Mouse (Mus musculus) hindbrain, embryonic 15.5 days (tissue): ENCODE results near the gene Tshz3. TPM values are rescaled to one million over a fixed set of nuclear protein-coding genes. Genes with fewer than 3 reads are reported as not detected.

ENCODE experiments used
- ATAC-seq: fragments of 200-750 bp; cut with Nextera tagmentation; 2 replicates; pipeline ENCODE4 v1.8.0; 2017; ENCODE audit warnings: low read depth, moderate number of reproducible peaks, moderate TSS enrichment; ENCODE audit not compliant: low FRiP score
- H3K27ac ChIP-seq: fragments of 300-500 bp; sonication (generic); replicated peaks from 2 replicates; pipeline ENCODE4 v1.5.1; 2015; ENCODE audit warnings: mild to moderate bottlenecking, inconsistent platforms
- H3K27me3 ChIP-seq: fragments of 300-500 bp; sonication (generic); 2 replicates; pipeline ENCODE4 v1.6.1; 2015; ENCODE audit warnings: control low read depth, inconsistent platforms
- H3K36me3 ChIP-seq: fragments of 300-500 bp; sonication (generic); 2 replicates; pipeline ENCODE4 v1.6.1; 2015; ENCODE audit warnings: control low read depth, inconsistent platforms
- H3K4me1 ChIP-seq: fragments of 300-500 bp; sonication (generic); replicated peaks from 2 replicates; pipeline ENCODE4 v1.6.1; 2015; ENCODE audit warnings: control low read depth, inconsistent platforms
- H3K4me2 ChIP-seq: fragments of 300-500 bp; sonication (generic); 2 replicates; pipeline ENCODE4 v1.6.1; 2015; ENCODE audit warnings: moderate library complexity, mild to moderate bottlenecking, inconsistent platforms
- H3K4me3 ChIP-seq: fragments of 300-500 bp; sonication (generic); 2 replicates; pipeline ENCODE4 v1.5.1; 2015; ENCODE audit warnings: mild to moderate bottlenecking, inconsistent platforms
- H3K9ac ChIP-seq: fragments of 300-500 bp; sonication (generic); 2 replicates; pipeline ENCODE4 v1.6.1; 2015; ENCODE audit warnings: inconsistent platforms
- H3K9me3 ChIP-seq: fragments of 300-500 bp; sonication (generic); 2 replicates; pipeline ENCODE4 v1.6.1; 2016; ENCODE audit warnings: control low read depth, inconsistent platforms
- WGBS: fragments of 180-500 bp; shearing (Covaris S2); methylation state at CpG from one replicate; pipeline ENCODE4 v1.1.7; 2015; 5-methylcytosine and 5-hydroxymethylcytosine counted together
- polyA plus RNA-seq: library from polyadenylated mRNA; unstranded; fragments of >200 nt; fragmentation: Nextera tagmentation; extraction: Ambion mirVana; gene quantifications from 2 replicates; pipeline ENCODE4 v1.2.1, GENCODE M21; 2015

Gene Tshz3
- polyA plus RNA-seq, 1 experiment from 2014 or later = 35.8 TPM

DNA sequence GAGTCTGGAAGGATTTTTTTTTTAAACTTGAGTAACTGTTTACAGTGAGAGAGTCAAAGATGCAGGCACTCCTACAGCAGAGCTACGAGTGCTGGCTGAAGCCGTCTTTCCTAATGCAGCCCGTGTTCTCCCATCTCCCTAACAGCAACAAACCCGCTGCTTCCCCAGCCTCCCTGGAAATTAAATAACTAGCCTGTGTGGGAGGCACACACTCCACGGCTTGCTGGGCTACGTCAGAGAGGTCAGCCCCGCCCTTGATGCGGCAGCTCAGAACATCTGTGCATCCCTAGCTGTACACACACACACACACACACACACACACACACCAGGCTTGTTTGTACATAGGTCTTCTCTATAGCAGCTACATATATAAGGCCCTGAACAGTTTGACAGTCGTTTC lies 22.9 kb downstream of the Tshz3 start:
- H3K4me3 ChIP-seq = no peak overlapping the region
- no peaks in the 10 kb centered on the region for H3K27me3 ChIP-seq
- H3K9me3 ChIP-seq = no peaks in the 10 kb centered on the region
- ATAC-seq = no peak
- peaks cover 41% of the 10 kb centered on the region for H3K4me1 ChIP-seq
- H3K4me2 ChIP-seq = 0 out of 2 replicates have a peak overlapping the region, but pooled peaks have one; percentile 25
- 34% methylated on average over 9 of the region's 9 CpGs for WGBS
- no peak overlapping the region for H3K9ac ChIP-seq
- no peaks in the 10 kb centered on the region for H3K36me3 ChIP-seq
- no peak overlapping the region; the same call in 1 of the 2 replicates for H3K27ac ChIP-seq

DNA sequence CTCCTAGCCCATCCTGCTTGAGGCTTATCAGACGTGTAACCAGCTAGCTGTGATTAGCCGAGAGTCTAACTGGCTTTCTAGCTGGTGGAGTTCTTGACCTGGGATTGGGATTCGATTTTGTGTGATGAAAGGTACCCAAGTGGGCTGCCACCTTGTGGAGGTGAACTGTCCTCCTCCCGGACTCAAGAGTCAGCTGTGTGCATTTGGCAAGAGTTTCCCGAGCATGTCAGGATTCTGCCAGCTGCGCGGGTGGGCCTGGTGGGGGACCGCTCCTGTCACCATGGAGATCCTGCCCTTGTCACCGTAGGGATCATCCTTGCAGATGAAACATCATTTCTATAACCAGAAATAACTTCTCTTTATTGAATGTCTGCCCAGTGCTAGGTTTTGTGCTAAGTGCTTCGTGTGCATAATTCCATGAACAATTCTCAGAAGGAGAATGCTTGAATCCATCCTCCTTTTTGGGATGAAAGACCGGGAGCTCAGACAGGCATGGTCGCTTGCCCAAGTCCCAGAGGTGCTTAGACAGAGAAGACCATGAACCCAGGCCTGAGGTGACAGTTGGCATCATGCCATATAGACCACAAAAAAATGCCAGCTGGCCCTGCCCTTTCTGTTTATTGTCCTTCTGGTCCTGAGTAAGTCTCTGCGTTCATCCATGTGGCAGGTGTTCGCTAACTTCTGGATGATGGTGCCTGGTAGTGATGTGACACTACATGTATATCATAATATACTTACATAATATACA lies 38.6 kb downstream of the Tshz3 start:
- Histone ChIP-seq H3K4me2 (no peak overlapping the region), H3K27ac (no peak overlapping the region), H3K4me3 (no peak overlapping the region), H3K9me3 (no peaks in the 10 kb centered on the region), H3K27me3 (no peaks in the 10 kb centered on the region), H3K4me1 (peaks cover 38% of the 10 kb centered on the region), H3K36me3 (no peaks in the 10 kb centered on the region), H3K9ac (no peak overlapping the region)
- whole genome bisulfite sequencing = 46% methylated on average over 14 of the region's 14 CpGs
- no peak for ATAC-seq

DNA sequence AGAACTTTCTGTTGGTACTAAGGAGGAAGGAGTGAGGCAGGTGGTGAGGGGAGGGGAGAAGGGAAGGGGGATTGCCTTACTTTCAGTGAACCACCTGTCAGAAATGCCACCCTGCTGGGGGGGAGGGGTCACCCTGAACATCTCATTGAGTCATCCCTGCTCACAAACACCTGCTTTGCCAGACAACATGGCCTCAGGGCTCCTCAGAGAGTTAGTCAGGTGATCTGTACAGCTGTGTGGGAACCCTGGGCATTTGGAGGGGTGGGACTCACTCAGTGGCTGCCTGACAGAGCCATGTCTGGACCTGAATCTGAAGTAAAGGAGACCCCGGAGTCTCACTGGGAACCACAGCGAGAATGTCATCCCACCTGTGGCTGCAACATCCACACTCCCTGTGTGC lies 53.6 kb downstream of the Tshz3 start:
- no peaks in the 10 kb centered on the region for H3K27me3 ChIP-seq
- peaks cover 5% of the 10 kb centered on the region; the same call in 1 of the 2 replicates for H3K4me1 ChIP-seq
- no peaks in the 10 kb centered on the region for H3K36me3 ChIP-seq
- ATAC-seq = no peak
- H3K4me3 ChIP-seq = no peak overlapping the region
- no peak overlapping the region for H3K9ac ChIP-seq
- H3K27ac ChIP-seq = no peak overlapping the region
- H3K9me3 ChIP-seq = no peaks in the 10 kb centered on the region
- no peak overlapping the region for H3K4me2 ChIP-seq
- 94% methylated on average over 2 of the region's 2 CpGs for WGBS

DNA sequence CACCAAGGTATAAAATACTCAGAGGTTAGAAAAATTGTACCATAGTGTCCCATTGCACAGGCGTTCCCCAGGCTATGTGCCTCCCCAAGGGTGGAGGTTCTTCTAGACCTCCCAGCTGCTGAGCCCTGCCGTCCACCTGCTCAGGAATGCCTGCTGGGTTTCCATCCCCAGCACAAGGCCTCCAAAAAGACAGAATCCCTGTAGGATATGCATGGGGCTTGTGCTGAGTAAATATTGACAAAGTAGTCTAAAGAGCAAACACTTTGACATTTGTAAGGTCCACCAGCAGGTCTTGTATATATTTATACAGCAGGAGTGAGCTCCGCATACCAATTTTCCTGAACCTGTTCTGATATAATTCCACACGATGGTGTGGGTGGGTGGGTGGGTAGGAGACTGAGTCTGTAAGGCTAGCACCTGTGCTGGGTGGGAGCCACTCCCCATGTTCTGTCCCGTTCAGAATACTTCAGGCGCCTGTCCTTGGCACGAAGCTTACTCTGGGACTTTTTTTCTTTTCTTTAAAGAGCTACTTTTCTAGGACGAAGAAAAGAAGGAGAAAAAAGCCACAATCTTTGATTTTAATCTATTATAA lies 69.7 kb downstream of the Tshz3 start:
- no peak overlapping the region for H3K9ac ChIP-seq
- peaks cover 19% of the 10 kb centered on the region for H3K36me3 ChIP-seq
- H3K27me3 ChIP-seq = no peaks in the 10 kb centered on the region
- H3K4me3 ChIP-seq = no peak overlapping the region
- H3K9me3 ChIP-seq = no peaks in the 10 kb centered on the region
- H3K4me1 ChIP-seq = 0 out of 2 replicates have a peak, but pooled peaks cover 5% of the 10 kb centered on the region
- ATAC-seq = no peak
- H3K4me2 ChIP-seq = no peak overlapping the region
- 83% methylated on average over 8 of the region's 8 CpGs for WGBS
- H3K27ac ChIP-seq = no peak overlapping the region

DNA sequence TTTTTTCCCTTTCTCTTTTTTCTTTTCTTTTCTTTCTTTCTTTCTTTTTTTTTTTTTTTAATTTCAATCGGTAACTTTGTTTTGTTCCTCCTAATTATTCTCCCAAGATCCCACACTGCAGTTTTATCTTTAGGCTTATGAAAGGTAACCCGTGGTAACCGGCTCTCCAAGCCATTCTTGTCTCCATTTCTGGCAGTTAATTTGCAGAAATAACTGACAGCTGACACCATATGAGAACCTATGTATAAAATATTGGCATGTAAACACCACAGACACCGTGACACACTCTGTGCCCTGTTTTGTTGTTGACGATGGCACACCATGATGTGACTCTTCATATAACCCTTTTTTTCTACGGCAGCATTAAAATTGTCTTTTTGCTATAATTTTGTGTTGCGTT lies 75.2 kb downstream of the Tshz3 start:
- Histone ChIP-seq H3K36me3 (peaks cover 19% of the 10 kb centered on the region), H3K27me3 (no peaks in the 10 kb centered on the region), H3K4me2 (no peak overlapping the region), H3K27ac (no peak overlapping the region), H3K4me3 (no peak overlapping the region), H3K4me1 (0 out of 2 replicates have a peak, but pooled peaks cover 10% of the 10 kb centered on the region), H3K9me3 (no peaks in the 10 kb centered on the region), H3K9ac (no peak overlapping the region)
- 40% methylated on average over 7 of the region's 7 CpGs for WGBS
- no peak for ATAC-seq

DNA sequence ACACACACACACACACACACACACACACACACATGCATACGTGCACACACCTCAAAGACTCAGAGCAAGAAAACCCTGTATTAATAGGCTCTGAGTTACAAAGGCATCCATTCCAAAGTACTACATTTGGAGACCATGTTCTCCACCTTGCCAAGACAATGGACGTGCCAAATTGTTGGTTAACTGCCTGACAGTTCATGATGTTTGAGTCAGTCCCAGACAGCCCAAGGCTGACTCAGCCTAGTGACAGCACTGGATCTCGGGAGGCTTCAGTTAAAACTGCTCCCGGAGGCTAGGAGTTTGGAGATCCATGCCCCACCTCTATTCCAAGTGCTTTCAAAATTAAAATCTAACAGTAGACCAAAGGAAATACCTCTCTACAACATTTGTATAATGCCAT lies 79.0 kb downstream of the Tshz3 start:
- Histone ChIP-seq H3K9me3 (no peaks in the 10 kb centered on the region), H3K4me2 (no peak overlapping the region), H3K9ac (no peak overlapping the region), H3K27ac (no peak overlapping the region), H3K27me3 (no peaks in the 10 kb centered on the region), H3K4me3 (no peak overlapping the region), H3K4me1 (0 out of 2 replicates have a peak, but pooled peaks cover 6% of the 10 kb centered on the region), H3K36me3 (no peaks in the 10 kb centered on the region)
- WGBS = 84% methylated on average over 4 of the region's 4 CpGs
- ATAC-seq = no peak

DNA sequence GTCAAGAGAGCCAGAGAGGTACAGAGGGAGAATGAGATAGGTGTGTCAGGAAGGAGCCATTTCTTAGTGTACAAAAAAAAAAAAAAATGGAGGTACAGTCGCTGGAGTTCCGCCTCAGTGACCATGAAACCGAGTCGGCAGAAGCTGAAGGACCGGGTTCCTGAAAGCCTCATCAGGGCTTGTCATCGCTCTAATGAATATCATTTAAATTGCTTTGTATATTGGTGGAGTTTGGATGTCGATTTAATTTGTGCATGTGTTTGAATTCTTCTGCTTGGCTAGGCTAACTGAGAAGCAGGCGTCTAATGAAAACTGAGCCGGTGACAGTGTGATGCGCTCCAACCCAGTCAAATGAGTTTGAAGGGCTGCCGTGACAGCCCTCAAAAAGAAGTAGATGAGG lies 80.5 kb downstream of the Tshz3 start:
- no peak overlapping the region for H3K4me2 ChIP-seq
- no peak for ATAC-seq
- H3K9me3 ChIP-seq = no peaks in the 10 kb centered on the region
- H3K27me3 ChIP-seq = no peaks in the 10 kb centered on the region
- H3K4me1 ChIP-seq = no peaks in the 10 kb centered on the region
- H3K9ac ChIP-seq = no peak overlapping the region
- 69% methylated on average over 11 of the region's 11 CpGs for WGBS
- H3K27ac ChIP-seq = no peak overlapping the region
- no peaks in the 10 kb centered on the region for H3K36me3 ChIP-seq
- H3K4me3 ChIP-seq = no peak overlapping the region

DNA sequence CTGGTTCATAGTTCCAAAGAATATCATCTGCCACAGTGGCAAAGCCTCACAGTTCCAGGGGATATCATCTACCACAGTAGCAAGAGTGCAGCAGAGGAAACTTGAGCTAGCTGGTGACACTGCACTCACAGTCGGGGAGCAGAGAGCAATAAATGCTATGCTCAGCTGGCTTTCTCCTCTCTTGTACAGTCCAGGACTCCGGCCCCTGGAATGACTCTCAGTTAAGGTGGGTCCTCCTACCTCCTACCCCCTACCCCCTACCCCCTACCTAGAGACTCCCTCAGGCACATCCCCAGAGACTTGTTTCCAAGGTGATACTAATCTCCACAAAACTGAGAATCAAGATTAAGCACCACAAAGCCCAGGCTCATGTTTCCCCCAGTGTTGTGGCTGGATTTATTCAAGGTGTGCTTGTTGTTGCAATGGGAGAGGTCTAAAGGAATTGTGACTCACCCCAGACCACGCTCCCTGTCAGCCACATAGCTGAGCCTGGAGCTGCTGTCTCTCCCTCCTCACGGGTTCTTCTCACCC lies 86.4 kb downstream of the Tshz3 start:
- Histone ChIP-seq H3K4me1 (no peaks in the 10 kb centered on the region), H3K9ac (no peak overlapping the region), H3K27me3 (no peaks in the 10 kb centered on the region), H3K9me3 (no peaks in the 10 kb centered on the region), H3K4me2 (no peak overlapping the region), H3K4me3 (no peak overlapping the region), H3K27ac (no peak overlapping the region), H3K36me3 (no peaks in the 10 kb centered on the region)
- WGBS = 61% methylated on average over 4 of the region's 4 CpGs
- ATAC-seq = no peak

DNA sequence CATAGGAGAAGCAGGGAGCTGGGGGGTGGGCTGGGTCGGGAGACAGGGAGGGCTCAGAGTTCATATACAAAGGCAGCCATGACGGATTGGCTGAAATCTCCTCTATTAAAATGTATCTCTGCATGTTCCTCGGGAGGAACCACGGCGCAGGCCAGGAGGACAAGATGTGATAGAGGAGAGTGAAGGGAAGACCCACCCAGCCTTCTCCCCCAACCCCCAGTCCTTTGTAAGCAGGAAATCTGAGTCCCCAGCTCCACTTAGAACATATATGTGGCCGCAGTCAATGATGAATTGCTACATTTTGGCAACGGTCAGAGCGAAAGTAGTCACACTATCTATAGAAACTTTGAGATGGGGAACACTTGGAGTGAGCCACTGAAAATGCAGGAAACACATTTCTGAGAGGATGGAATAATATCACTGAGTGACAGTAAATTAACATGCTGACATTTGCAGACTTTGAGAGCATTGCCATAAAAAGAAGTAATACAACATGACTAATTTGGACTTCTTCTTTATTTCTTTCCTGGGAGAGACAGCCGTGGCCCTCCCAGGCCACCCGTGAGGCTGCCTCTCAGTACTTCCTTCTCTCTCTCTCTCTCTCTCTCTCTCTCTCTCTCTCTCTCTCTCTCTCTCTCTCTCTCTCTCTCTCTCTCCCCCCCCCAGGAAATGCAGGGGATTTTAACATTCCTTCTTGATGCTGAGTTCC lies 88.9 kb downstream of the Tshz3 start:
- Histone ChIP-seq H3K4me1 (no peaks in the 10 kb centered on the region), H3K4me2 (no peak overlapping the region), H3K4me3 (no peak overlapping the region), H3K9me3 (no peaks in the 10 kb centered on the region), H3K9ac (no peak overlapping the region), H3K27me3 (no peaks in the 10 kb centered on the region), H3K36me3 (no peaks in the 10 kb centered on the region), H3K27ac (no peak overlapping the region)
- WGBS = 66% methylated on average over 10 of the region's 10 CpGs
- ATAC-seq = no peak

DNA sequence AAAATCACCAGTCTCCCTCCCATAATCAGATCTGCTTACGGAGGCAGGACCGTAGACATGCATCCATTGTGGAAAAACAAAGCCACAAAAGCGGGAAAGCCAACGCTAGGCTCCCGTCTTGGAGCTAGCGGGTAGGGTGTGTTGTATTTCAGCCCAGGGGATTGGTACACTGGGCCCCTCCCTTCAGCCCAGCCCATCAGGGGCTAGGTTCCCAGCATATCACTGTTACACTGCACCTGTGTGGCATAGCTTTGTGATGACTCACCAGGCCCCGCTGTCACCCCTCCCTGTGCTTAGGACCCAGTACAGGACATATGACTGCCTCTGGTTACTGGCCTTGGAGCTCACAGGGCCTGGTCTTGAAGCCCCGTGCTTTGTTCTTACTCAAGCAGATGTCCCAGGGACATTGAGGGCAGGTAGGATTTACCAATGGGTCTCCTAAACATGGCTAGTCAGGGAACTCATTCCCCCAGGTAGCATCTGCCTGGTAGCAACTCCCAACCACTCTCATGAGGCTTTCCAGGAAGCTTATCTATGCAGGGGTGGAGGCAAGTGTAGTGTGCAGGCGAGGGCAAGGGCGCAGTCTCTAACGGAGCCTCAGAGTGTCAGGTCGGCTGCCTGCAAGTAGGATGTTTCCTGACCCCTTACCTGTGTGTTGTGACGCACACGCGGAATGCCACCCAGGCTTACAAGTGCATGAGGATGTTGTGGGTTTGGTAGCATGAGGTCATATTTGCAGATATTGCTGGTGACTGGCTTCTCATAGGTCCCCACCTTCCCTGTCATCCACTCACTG lies 98.7 kb downstream of the Tshz3 start:
- Histone ChIP-seq H3K9ac (no peak overlapping the region), H3K4me2 (no peak overlapping the region), H3K4me3 (no peak overlapping the region), H3K9me3 (no peaks in the 10 kb centered on the region), H3K36me3 (no peaks in the 10 kb centered on the region), H3K27ac (no peak overlapping the region), H3K4me1 (no peaks in the 10 kb centered on the region), H3K27me3 (no peaks in the 10 kb centered on the region)
- 84% methylated on average over 15 of the region's 15 CpGs for WGBS
- no peak for ATAC-seq
